Mouse (Mus musculus): ENCODE measurements around the gene Gm16485. TPM values are rescaled to one million over a fixed set of nuclear protein-coding genes. Genes with fewer than 3 reads are reported as not detected.

Gm16485 gene
- not detected in 2 replicates for polyA plus RNA-seq (2015; fragmentation: Nextera tagmentation; extraction: Ambion mirVana)

GRCm38 (mm10) chr9:8971491-8971890 is at the start of gene Gm16485:
Gene Gm16485, plus strand, starts transcription at chr9:8971791.
- Histone ChIP-seq H3K36me3 (no peaks in the 10 kb centered on the region), H3K9ac (no peak within 1 kb of the TSS), H3K27me3 (no peaks in the 10 kb centered on the region), H3K4me1 (no peaks in the 10 kb centered on the region), H3K9me3 (no peaks in the 10 kb centered on the region), H3K27ac (no peak within 1 kb of the TSS), H3K4me3 (no peak within 1 kb of the TSS), H3K4me2 (no peak within 1 kb of the TSS)
- 73% methylated on average over 2 of the region's 2 CpGs for WGBS
- no peak for ATAC-seq (ENCODE audit: insufficient number of reproducible peaks, insufficient read depth, low FRiP score, low TSS enrichment, low read depth)

GRCm38 (mm10) chr9:8927561-8927960 is 44.0 kb upstream of the Gm16485 start:
- Histone ChIP-seq H3K9me3 (no peaks in the 10 kb centered on the region), H3K27me3 (no peaks in the 10 kb centered on the region), H3K27ac (no peak overlapping the region), H3K9ac (no peak overlapping the region), H3K36me3 (no peaks in the 10 kb centered on the region), H3K4me1 (no peaks in the 10 kb centered on the region), H3K4me2 (no peak overlapping the region), H3K4me3 (no peak overlapping the region)
- ATAC-seq (ENCODE audit: insufficient number of reproducible peaks, insufficient read depth, low FRiP score, low TSS enrichment, low read depth), result no peak
- WGBS, result 90% methylated on average over 2 of the region's 2 CpGs

GRCm38 (mm10) chr9:8937753-8938152 is 33.8 kb upstream of the Gm16485 start:
- H3K4me1 ChIP-seq, result no peaks in the 10 kb centered on the region
- H3K27ac ChIP-seq, result no peak overlapping the region
- no peak overlapping the region for H3K4me2 ChIP-seq
- ATAC-seq (ENCODE audit: insufficient number of reproducible peaks, insufficient read depth, low FRiP score, low TSS enrichment, low read depth), result no peak
- no peaks in the 10 kb centered on the region for H3K36me3 ChIP-seq
- H3K4me3 ChIP-seq, result no peak overlapping the region
- H3K9me3 ChIP-seq, result no peaks in the 10 kb centered on the region
- 33% methylated on average over 1 of the region's 1 CpGs for WGBS
- H3K27me3 ChIP-seq, result no peaks in the 10 kb centered on the region
- H3K9ac ChIP-seq, result no peak overlapping the region

- Histone ChIP-seq H3K4me3 (no peak overlapping the region), H3K36me3 (no peaks in the 10 kb centered on the region), H3K4me2 (no peak overlapping the region), H3K27ac (no peak overlapping the region), H3K4me1 (no peaks in the 10 kb centered on the region), H3K9ac (no peak overlapping the region), H3K27me3 (no peaks in the 10 kb centered on the region), H3K9me3 (no peaks in the 10 kb centered on the region)
- ATAC-seq (ENCODE audit: insufficient number of reproducible peaks, insufficient read depth, low FRiP score, low TSS enrichment, low read depth), result no peak
Measured at GRCm38 (mm10) chr9:8953306-8953705, 18.3 kb upstream of the Gm16485 start.

DNA sequence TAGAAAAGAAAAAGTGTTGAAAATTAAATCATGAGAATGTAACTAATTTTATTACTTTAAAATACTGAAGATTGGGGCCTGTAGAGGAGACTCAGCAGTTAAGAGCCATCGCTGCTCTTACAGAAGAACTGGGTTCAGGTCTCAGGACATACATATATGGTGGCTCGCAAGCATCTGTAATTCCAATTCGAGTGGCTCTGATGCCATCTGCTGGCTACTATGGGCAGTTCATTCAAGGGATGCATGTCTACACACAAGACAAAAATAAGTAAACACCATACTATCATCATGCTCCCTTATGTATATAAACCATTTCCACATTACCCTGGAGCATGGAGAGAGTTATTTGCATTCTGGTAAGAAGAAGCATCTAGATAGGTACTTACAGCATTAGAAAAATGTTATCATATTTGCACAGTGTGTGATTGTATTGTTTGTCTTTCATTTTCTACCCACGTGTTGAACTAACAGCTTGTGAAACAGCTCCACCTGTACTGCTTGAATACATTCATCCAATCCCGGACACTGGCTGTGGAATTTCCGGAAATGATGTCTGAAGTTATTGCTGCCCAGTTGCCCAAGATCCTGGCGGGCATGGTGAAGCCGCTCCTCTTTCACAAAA is 7.0 kb upstream of the Gm16485 start:
- Histone ChIP-seq H3K27me3 (no peaks in the 10 kb centered on the region), H3K9me3 (no peaks in the 10 kb centered on the region), H3K36me3 (no peaks in the 10 kb centered on the region), H3K4me1 (no peaks in the 10 kb centered on the region), H3K4me2 (no peak overlapping the region), H3K9ac (no peak overlapping the region), H3K4me3 (no peak overlapping the region), H3K27ac (no peak overlapping the region)
- WGBS, result 67% methylated on average over 8 of the region's 8 CpGs
- no peak for ATAC-seq (ENCODE audit: insufficient number of reproducible peaks, insufficient read depth, low FRiP score, low TSS enrichment, low read depth)

DNA sequence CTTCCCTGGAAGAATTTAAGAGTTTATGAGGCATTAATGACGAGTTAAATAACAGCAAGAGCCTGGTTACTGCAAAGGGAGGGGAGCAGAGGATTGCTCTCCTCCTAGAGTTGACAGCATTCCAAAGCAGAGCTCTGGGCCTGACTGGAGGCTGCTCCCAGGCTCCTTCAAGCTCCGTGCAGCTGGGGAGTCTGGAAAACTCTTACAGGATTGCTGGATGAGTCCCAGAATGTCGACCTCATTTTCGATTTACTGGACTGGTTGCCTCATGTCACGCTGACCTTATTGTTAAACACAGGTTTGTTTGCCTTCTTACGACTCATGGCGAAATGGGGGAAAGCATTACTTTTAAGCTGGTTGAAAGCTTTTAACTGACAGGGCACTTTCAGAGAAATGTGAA is 1.4 kb upstream of the Gm16485 start:
- ATAC-seq (ENCODE audit: insufficient number of reproducible peaks, insufficient read depth, low FRiP score, low TSS enrichment, low read depth), result no peak
- Histone ChIP-seq H3K9me3 (no peaks in the 10 kb centered on the region), H3K27ac (no peak overlapping the region), H3K27me3 (no peaks in the 10 kb centered on the region), H3K9ac (no peak overlapping the region), H3K4me1 (no peaks in the 10 kb centered on the region), H3K4me3 (no peak overlapping the region), H3K4me2 (no peak overlapping the region), H3K36me3 (no peaks in the 10 kb centered on the region)
- WGBS, result 61% methylated on average over 7 of the region's 7 CpGs

DNA sequence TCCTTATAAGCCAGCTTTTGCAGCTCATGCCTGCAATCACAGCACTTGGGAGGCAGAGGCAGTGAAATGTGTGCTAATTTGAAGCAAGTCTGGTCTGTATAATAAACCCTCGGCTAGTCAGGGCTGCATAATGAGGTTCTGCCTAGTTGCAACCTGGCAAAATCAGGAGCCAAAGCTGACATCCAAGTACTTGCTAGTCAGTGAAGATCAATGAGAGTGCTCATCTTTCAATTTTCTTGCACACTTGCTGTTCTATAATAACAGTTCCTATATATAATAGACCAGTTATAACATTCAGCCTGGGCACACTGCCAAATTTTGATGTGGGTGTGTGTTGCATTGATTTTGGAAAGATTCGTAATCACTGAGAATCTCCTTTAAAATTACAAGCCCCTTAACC is 6.2 kb downstream of the Gm16485 start:
- 24% methylated on average over 2 of the region's 2 CpGs for WGBS
- no peak for ATAC-seq (ENCODE audit: insufficient number of reproducible peaks, insufficient read depth, low FRiP score, low TSS enrichment, low read depth)
- no peak overlapping the region for H3K4me2 ChIP-seq
- H3K4me1 ChIP-seq, result no peaks in the 10 kb centered on the region; the same call in 1 of the 2 replicates
- no peaks in the 10 kb centered on the region for H3K27me3 ChIP-seq
- no peak overlapping the region for H3K27ac ChIP-seq
- H3K9ac ChIP-seq, result no peak overlapping the region
- no peaks in the 10 kb centered on the region for H3K36me3 ChIP-seq
- no peak overlapping the region for H3K4me3 ChIP-seq
- H3K9me3 ChIP-seq, result no peaks in the 10 kb centered on the region

DNA sequence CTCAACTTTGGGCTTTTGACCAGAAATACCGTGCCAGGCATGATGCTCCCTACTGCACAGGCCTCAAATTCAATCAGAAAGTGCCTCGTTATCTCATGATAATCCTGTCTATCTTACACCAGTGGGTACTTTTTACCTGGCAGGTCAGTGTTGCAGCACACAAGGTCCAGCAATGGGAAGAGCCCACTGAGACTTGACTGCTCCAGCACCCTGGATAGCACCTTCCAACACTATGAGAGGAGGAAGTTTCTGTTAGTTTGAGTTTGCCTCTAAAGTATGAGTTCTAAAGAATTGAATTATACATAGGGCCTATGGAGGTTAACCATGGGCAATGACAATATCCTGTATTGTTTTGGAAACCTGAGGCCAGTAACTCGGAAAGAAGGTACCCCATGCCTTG is 10.7 kb downstream of the Gm16485 start:
- Histone ChIP-seq H3K9ac (no peak overlapping the region), H3K27me3 (no peaks in the 10 kb centered on the region), H3K4me2 (no peak overlapping the region), H3K9me3 (no peaks in the 10 kb centered on the region), H3K4me1 (no peaks in the 10 kb centered on the region; the same call in 1 of the 2 replicates), H3K4me3 (no peak overlapping the region), H3K27ac (no peak overlapping the region), H3K36me3 (no peaks in the 10 kb centered on the region)
- 71% methylated on average over 3 of the region's 3 CpGs for WGBS
- no peak for ATAC-seq (ENCODE audit: insufficient number of reproducible peaks, insufficient read depth, low FRiP score, low TSS enrichment, low read depth)

DNA sequence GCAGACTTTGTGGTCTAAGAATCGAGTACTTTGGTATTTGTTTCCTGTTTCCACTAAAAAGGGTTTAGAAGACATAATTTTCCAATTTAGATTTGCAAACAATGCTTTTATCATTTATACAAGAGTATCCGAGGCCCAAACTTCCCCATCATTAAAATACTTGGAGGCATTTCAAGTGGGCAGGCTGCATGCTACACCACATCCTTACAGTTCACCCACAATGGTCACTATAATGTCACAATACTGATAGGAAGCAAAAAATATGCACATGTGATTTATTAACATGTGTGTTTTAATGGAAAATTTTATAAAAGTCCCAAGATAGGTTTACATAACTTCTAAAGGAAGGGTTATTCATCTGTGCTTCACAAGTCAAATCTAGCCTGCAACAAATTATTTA is 24.9 kb downstream of the Gm16485 start:
- no peak overlapping the region for H3K9ac ChIP-seq
- no peak overlapping the region for H3K27ac ChIP-seq
- H3K4me1 ChIP-seq, result no peaks in the 10 kb centered on the region
- no peaks in the 10 kb centered on the region for H3K27me3 ChIP-seq
- ATAC-seq (ENCODE audit: insufficient number of reproducible peaks, insufficient read depth, low FRiP score, low TSS enrichment, low read depth), result no peak
- H3K9me3 ChIP-seq, result no peaks in the 10 kb centered on the region; the same call in 1 of the 2 replicates
- H3K4me3 ChIP-seq, result no peak overlapping the region
- H3K36me3 ChIP-seq, result peaks cover 64% of the 10 kb centered on the region
- H3K4me2 ChIP-seq, result no peak overlapping the region
- WGBS, result 52% methylated on average over 2 of the region's 2 CpGs

- H3K9ac ChIP-seq, result no peak overlapping the region
- H3K9me3 ChIP-seq, result no peaks in the 10 kb centered on the region; the same call in 1 of the 2 replicates
- ATAC-seq (ENCODE audit: insufficient number of reproducible peaks, insufficient read depth, low FRiP score, low TSS enrichment, low read depth), result no peak
- H3K27ac ChIP-seq, result no peak overlapping the region
- H3K4me1 ChIP-seq, result no peaks in the 10 kb centered on the region
- H3K27me3 ChIP-seq, result no peaks in the 10 kb centered on the region
- H3K4me3 ChIP-seq, result no peak overlapping the region
- no peak overlapping the region for H3K4me2 ChIP-seq
- peaks cover 53% of the 10 kb centered on the region for H3K36me3 ChIP-seq
Measured at GRCm38 (mm10) chr9:9001170-9001569, 29.6 kb downstream of the Gm16485 start.

DNA sequence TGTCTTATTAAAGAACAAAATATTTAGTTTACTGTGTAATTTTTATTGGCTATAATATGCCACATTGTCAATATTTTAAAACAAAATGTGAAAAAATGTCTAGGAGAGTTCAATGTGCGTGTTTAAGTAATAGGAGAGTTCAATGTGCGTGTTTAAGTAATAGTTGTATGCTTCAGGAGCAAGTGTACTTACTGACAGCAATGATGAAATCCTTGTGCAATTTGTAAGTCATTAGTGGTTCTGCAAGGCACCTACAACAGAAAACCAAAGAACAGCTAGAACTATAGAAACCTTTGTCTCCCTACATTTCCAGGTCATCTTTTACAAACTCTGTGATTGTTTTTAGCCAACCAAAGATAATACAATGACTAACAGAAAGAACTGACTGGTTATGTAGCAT is 43.5 kb downstream of the Gm16485 start:
- ATAC-seq (ENCODE audit: insufficient number of reproducible peaks, insufficient read depth, low FRiP score, low TSS enrichment, low read depth), result no peak
- H3K36me3 ChIP-seq, result peaks cover 60% of the 10 kb centered on the region
- H3K4me2 ChIP-seq, result no peak overlapping the region
- no peaks in the 10 kb centered on the region for H3K4me1 ChIP-seq
- no peaks in the 10 kb centered on the region for H3K27me3 ChIP-seq
- no peak overlapping the region for H3K27ac ChIP-seq
- H3K9ac ChIP-seq, result no peak overlapping the region
- WGBS, result 94% methylated on average over 2 of the region's 2 CpGs
- H3K4me3 ChIP-seq, result no peak overlapping the region
- no peaks in the 10 kb centered on the region for H3K9me3 ChIP-seq
